Mouse (Mus musculus) cerebellum, adult 2 months (tissue): ENCODE measurements around the gene Unc5c.

Source experiments
- CTCF ChIP-seq: fragments of 200-500 bp; IDR thresholded peaks from 2 replicates; pipeline ENCODE4 v1.5.1; 2011; ENCODE audit warnings: low read depth, mild to moderate bottlenecking, control low read depth, low read length, moderate library complexity, borderline replicate concordance; ENCODE audit not compliant: insufficient read depth
- POLR2A ChIP-seq: fragments of 200-500 bp; IDR thresholded peaks from 2 replicates; pipeline ENCODE4 v1.6.1; 2011; ENCODE audit warnings: low read length, control low read depth, borderline replicate concordance; ENCODE audit not compliant: insufficient read depth

DNA sequence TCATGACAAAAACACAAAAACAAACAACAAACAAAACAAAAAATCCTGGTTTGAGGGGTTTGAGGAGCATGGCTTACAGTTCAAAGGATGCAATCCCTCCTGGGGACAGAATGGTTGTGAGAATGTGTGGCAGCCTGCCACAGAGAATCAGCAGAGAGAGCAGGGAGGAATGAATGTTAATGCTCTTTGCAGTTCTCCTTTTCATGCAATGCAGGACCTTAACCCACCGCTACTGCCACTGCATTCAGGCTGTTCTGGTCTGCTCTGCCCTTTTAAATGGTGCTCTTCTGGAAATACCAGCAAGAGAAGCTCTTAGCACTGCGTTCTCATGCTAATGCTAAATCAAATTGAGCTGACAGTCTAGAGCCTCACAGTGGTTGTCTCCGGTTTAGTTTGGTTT lies 130.1 kb downstream of the Unc5c start:
- TF ChIP-seq CTCF (no peak), POLR2A (no peak)
